Mouse (Mus musculus): ENCODE results near the gene Fezf1.

Fezf1 gene

DNA sequence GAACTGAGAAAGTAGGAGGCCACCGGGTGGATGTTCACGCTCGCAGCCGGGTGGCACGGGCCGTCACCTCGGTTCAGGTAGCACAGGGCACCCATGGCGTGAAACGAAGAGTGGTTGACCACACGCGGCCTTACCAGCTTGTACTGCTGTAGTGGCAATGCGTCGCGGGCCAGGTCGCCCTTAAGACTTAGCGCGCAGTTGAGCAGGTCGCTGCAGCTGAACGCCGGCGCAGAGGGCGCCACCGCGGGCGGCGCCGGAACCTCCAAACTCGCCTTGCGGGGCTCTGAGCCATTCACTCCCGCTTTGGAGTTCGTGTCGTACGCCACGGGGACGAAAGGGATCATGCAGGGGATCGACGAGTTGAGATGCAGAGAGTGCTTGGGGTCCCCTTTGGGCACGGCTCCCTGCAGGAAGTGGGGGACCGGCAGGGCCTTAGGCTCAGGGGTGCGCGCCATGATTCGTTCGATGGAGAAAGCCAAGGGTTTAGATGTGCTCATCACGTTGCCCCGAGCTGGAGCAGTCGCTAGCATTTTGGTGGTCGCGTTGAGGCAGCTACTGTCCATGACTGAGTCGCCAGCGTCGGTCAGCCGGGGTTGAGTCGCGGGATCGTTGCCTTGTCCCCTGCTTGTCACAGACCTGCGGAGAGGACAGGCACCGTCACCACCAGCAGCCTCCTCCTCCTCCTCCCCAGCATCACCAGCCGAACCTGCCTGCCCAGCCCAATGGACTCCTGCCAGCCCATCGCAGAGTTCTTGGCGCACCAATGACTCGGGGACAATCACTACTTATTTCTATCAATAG, 450 bp downstream of the Fezf1 start:
- no peak for DNase-seq (ENCODE audit: extremely low read depth, insufficient read length, low spot score)

DNA sequence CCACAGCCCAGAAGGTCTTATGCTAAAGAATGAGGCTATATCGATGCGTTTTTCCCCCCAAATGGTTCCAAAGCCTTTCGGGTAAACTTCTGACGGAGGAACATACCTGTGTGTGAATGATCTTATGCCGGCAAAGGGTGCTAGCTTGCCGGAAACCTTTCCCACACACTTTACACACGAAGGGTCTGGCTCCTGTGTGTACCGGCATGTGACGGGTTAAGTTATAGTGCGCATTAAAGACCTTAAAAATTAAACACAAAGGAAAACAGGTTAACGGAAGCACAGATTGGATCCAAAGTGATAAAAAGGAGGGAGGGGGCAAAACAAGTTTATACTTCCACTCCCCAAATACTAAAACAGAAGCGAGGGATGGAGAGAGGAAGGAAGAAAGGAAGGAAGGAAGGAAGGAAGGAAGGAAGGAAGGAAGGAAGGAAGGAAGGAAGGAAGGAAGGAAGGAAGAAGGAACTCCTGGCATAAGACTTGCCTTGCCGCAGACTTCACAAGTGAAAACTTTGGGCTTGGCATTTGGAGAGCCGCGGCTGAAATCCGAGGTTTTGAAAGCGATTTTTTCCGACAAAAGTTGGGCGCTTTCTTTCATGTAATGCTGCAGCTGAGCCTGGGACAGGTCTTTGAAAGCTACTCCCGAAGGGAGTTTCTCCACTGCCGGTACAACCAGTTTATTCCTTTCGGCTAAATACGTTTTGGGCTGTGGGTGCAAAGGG, 1.2 kb downstream of the Fezf1 start:
- no peak for DNase-seq (ENCODE audit: extremely low read depth, insufficient read length, low spot score)

DNA sequence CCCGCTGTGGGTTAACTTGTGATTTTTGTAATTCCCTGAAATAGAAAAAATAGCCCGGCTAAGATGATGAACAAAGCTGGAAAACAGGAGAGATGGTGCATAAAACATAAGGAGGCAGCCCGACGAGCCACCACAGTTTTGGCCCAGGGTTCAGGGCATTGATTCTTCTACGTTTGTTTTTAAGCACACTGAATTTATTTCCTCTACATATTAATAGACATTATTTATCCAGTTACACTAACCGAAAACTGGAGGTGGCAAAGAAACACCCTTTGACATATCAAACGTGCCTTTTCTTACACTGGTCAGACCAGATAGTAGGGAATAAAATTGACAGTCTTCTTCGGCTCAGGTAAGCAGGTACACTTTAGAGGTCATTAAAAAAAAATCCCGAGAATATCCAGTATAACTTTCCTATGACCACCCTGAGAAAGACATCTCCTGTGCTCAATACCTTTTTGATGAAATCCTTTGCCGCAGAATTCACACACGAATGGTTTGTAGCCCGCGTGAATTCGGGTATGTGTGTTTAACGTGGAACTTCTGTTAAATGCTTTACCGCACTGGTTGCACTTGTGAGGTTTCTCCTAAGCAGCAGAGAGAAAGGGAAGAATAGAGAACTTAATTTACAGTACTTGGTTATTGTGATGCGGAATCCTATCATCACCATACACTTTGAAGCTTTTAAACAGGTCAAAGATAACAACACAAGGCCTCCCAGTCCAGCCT, 1.9 kb downstream of the Fezf1 start:
- no peak for DNase-seq (ENCODE audit: extremely low read depth, insufficient read length, low spot score)

DNA sequence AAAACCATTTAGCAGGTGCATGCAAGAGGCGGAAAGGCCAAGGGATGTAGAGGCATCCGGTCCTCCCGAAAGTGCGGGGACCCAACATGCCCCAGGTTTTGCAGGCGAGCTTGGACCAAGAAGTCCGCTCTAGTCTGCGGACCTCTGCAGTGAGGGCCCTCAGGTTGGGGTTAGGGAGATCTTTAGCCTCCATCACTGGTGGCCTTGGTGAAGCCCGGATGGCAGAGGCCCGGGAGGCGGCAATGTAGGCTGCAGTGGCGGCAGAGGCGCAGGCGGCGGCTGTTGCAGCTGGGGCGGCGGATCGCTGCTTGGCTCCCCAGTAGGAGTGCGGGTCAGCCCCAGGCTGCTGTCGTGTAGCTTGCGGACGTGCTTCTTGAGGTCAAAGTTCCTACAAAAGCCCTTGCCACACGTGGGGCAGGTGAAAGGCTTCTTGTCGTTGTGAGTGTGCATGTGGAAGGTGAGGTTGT, 2.6 kb downstream of the Fezf1 start:
- no peak for DNase-seq (ENCODE audit: extremely low read depth, insufficient read length, low spot score)

DNA sequence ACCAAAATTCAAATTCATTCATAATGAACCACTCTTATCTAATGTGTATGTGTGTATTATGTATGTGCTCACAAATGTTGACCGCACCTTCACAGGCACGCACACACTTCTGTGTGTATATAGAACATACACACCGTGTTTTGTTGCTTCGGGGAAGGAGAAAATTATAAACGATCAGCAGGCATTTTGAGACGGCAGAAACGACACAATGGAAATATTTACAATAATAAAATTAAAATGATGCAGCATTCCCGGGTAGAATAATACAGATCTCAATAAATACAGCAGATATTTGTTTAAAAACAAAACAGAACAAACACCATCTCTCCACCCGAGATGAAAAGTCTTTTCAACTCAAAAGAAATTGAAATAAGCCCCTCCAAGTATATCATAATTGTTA, 3.0 kb downstream of the Fezf1 start:
- DNase-seq (ENCODE audit: extremely low read depth, insufficient read length, low spot score): no peak

DNA sequence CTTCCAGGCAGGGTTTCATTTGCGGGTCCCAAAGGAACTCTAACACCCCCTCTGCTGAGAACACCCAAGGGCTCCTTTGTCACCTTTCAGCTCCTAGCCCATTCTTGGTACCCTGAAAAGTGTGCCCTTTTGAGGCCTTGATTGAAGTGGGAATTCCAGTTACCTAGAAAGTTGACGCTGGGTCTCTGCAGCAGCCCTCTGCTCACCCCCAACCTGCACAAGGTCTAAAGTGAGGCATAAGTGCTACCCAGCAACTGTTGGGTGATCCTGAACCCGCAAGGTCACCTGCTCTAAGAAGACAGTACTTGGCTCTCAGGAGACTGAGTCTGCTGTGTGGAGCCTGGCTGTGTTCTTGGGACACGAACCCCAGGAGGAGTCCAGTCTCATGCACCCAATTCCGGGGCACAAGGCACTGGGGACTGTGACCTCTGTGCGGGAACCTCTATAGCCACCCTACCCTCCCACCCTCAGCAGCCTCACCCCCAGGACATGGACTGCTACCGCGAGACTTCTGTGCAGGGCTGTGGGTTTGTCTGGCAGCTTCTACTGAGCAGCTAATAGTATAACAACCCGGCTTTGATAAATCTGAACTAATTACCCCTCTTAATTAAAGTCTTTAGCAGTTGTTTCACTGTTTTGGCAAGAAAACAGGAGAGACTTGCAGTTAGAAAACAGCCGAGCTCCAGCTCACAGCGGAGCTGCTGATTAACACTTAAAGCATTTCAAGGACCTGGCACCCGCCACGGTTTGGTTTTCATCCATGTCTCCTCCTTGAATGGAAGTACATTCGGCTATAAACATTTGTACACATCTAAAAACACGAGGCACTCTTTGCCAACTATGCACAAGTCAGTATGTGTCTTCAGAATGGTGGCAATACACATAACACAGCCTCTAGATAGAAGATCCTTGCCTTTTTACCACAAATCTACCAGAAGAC, 4.1 kb downstream of the Fezf1 start:
- no peak for DNase-seq (ENCODE audit: extremely low read depth, insufficient read length, low spot score)

DNA sequence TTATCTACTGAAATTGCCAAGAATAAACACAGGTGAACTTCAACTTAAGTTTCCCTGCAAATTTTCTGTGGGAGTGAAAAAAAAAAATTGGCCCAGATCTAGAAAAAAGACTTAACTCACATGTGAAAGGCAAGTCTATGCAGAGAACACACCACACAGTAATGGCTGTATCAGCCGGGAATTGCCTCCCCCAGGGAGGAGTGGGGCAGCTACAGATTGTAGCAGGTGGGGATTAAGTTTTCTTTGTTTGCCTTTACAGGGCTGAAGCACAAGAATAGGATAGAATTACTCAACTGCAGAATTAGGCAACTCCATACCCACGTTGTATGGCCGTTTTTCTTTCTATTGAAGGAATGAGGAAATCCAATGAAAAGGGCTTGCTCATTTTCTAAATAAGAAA, 36.7 kb downstream of the Fezf1 start:
- no peak for DNase-seq (ENCODE audit: extremely low read depth, insufficient read length, low spot score)

DNA sequence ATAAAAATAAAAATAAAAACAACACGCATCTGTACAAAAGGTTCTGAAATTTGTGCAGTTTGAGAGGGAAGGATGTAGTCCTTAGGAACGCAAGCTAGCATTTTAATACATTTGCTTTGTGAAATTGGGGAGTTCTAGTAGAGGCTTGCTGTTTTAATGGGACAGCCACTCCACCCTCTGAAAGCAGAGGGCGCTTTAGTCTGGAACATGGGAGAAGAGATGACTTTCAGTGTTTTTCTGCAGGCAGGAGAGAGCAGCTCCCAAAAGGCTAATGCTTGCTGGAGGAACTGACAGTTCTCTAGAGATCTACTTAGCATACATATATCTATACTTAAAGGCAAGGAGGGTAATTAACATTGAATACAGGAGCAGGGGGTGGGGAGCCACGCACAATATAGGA, 40.4 kb downstream of the Fezf1 start:
- DNase-seq (ENCODE audit: extremely low read depth, insufficient read length, low spot score): no peak

DNA sequence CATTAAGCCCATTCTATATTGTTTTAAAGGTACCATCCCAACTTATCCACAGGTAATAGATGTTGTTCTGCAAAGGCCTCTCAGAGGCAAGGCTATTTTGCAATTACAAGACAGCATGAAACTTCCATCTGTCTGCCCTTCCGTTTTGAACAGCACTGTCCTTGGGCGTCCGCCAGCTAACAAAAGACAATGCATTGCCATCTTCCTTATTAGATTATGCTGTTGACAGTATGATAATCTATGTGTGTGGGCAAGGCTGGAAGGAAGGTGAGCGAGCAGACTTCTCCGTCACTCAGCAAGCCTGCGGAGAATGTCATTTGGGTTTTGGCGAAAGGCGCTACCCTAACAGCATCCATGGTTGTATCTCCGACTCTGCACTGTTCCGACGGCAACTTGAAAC, 45.5 kb downstream of the Fezf1 start:
- no peak for DNase-seq (ENCODE audit: extremely low read depth, insufficient read length, low spot score)

All from 3134 (cell line).